Mouse (Mus musculus): Measurements from ENCODE around the gene Ufc1.
A peak's percentile ranks its signal among the peaks of the same experiment; 100 is the strongest.

Ufc1 gene

GRCm38 (mm10) chr1:171287136-171288081 is 7.4 kb downstream of the Ufc1 start, which contains the start of gene Usp21:
TSS of gene Usp21 (minus strand) at chr1:171287991.
- peak; percentile 94 for DNase-seq (ENCODE audit: low read depth, low spot score)

GRCm38 (mm10) chr1:171286517-171286916 is 8.3 kb downstream of the Ufc1 start:
- no peak for DNase-seq (ENCODE audit: low read depth, low spot score)

DNA sequence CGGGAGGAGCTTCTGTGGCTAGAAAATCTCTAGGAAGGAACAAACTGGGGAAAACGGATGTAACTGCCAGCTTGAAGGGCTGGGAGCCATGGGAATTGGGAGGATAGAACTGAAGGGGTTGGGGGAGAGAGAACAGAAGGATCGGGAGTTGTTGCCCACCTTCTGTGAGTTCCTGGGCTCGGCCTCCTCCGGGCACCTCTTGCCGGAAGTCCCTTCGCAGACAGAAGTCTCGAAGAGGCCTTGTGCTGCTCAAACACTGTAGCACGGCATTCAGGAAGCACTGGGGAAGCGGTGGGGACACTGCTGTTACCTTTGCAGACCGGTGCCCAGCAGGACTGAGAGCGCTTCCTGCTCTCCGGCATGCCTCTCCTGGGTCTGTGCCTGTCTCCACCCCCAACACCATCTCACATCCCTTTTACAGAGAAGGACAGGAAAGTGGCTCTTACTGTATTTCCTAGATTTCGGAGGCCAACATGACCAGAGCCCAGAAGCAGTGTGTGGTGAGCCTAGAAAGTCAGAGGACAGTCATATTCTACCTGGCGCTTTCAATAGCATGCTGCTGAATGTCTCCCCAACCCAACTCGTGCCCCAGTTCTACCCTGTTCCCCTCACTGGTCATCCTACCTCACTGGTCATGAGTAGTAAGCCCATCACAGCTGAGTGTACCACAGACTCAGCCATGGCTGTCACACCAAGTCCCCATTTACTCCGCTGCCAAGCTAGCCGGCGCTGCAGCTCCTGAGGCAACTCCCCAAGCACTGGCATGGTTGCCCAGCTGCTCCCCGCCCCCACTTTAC is 9.5 kb downstream of the Ufc1 start:
- no peak for DNase-seq (ENCODE audit: low read depth, low spot score)

- no peak for DNase-seq (ENCODE audit: low read depth, low spot score)
These were observed 10.3 kb downstream of the Ufc1 start for GRCm38 (mm10) chr1:171284491-171284890.

- no peak for DNase-seq (ENCODE audit: low read depth, low spot score)
These were observed 11.3 kb downstream of the Ufc1 start for GRCm38 (mm10) chr1:171283188-171284160.

GRCm38 (mm10) chr1:171282086-171282805 is 12.6 kb downstream of the Ufc1 start:
- DNase-seq (ENCODE audit: low read depth, low spot score): no peak

DNA sequence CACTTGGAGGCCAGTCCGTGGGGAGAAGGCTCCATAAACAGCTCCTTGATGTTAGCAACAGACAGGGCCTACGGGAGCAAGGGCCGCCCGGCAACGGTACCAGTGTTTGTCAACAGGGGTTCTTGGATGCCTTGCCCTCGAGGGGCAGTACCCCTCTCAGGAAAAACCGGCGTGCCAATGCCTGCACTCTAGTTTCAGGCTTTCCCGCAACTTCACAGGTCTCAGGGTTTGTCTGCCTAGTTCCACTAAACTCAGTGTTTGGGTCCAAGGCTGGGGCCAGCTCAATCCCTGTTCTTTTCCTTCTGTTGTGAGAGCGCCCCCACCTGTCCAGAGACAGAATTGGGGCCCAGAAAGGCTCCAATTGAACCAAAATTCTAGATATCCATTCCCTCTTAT is 13.3 kb downstream of the Ufc1 start:
- DNase-seq (ENCODE audit: low read depth, low spot score): peak; percentile 78

DNA sequence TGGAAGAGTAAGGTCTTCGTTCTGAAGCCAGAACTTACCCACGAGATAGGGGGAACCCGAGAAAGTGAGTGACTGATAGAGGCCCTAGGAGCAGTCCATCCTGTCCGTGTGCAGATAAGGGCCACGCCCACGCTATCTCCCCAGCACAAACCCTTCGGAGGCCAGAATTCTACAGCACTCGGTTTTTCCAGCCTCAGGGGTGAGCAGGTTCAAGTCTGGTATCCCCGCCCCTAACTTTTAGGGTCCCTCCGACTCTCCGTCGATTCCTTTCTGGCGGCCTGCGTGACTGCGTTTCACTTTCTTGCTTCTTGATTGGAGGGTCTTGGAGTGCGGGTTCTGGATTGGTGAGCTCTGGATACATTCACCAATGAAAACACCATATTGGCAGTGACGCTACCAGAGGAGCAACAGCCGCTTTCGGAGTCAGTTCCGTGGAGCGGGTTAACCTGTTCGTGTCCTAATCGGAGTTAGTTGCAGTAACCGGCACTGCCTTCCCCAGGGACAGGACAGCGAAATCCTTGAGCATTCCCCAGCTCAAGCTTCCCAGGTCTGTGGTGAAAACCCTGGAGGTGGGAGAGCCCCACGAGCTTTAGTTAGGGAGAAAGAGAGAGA is 13.8 kb downstream of the Ufc1 start, which contains the start of gene Ppox:
Ppox (minus strand) TSS at position 271 of the 612 bp plus-strand sequence.
- DNase-seq (ENCODE audit: low read depth, low spot score): peak; percentile 96

DNA sequence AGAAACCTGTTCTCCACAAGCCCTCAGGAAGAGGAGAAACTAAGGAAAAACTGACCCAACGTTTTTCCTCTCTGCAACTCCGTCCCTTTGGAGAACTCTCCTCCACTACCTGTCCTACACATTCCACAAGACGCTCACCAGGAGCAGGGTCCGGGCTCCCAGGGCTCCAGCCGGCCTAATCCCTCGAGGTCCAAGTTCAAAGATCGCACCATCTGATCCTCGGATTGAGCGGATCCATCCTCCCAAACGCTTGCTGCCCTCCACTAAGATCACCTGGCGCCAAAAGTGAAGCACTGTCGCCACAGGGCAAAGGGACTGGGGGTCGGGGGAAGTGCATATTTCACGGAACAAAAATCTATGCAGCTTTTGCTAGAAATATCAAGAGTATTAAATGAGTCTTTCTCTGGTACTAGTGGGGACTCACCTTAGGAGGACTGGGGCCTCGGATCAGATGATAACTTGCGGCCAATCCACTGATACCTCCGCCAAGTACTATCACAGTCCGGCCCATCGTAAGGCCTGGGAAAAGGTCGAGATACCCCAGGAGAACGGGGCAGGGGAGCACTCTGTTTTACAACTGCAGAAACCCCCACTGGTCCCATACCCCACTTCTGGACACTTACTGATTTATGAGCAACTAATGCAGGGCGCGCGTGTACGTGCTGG is 14.4 kb downstream of the Ufc1 start:
- no peak for DNase-seq (ENCODE audit: low read depth, low spot score)

DNA sequence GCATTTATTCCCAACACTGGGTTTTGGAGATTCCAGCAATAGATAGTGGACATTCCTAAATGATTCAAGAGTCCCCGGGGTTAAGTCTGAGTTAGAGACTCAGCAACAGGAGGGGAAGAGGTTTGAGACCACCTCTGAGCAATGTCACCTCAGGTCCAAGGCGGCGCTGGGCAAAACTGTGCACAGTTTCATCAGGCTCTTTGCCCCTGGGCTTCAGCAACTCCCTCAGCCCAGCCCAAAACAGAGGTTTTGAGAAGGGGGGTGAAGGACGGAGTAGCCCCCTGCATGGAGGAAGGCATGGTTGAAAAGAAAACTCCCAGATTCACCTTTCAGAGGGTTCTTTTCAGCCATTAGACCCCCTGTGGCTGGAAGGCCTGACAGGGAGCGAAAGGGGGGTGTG is 15.1 kb downstream of the Ufc1 start:
- DNase-seq (ENCODE audit: low read depth, low spot score): no peak

DNA sequence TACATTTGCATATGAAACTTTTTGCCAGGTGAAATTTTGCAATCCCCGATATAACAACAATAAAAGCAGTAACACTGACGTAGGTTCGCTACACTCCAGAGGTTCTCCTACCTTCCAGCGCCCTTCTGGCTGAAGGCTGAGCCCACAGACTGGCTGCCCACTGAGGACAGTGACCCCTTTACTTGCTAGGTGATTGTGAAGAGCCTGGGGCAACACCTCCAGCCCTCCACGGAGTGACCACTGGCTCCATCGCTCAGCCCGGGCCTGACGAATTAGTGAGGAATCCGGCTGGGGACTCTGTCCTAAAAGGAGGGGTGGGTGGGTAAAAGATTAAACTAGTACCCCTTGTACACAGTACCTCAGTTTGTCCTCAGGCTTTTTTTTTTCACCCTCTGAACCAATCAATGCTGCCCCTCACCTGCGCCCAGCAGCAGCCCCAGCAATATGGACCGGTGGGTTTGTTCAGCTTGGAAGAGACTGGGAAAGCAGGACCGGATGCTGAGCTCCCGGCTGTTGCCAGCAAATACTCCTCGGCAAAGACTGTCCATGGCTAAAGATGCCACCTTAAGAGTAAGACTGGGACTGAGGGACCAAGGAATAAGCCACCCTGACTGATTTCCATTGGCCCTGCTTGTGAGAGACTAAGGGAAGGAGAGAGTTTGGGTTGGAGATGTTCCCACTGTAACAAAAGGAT is 15.7 kb downstream of the Ufc1 start:
- DNase-seq (ENCODE audit: low read depth, low spot score): no peak

- DNase-seq (ENCODE audit: low read depth, low spot score): no peak
These were observed 16.4 kb downstream of the Ufc1 start for GRCm38 (mm10) chr1:171278436-171278835.

- DNase-seq (ENCODE audit: low read depth, low spot score): no peak
These were observed 17.1 kb downstream of the Ufc1 start for GRCm38 (mm10) chr1:171277736-171278135.

DNA sequence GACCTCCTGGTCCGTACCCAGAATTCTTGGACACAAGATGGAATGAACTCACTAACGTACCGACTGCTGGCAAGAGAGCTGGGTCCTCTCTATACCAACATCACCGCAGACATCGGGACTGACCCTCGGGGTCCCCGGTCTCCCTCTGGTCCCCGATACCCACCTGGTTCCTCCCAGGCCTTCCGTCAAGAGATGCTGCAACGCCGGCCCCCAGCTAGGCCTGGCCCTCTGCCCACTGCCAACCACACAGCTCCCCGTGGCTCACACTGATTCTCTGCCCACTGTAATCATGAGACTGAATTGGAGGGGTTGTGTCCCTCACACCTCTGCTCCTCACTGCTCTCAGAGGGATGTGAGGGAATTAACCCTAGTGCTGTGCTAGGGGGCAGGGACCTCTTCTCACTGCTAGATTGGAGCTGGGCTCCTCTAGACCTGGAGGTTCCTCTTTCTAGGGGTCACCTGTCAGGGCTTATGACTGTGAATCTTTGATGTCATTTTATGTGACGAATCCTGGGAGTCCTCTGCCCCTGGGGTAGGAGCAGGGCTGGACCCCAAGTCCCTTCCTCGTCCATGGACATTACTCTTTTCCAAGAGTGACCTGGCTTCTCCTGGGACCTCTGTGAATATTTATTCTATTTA is 18.6 kb downstream of the Ufc1 start:
- no peak for DNase-seq (ENCODE audit: low read depth, low spot score)

GRCm38 (mm10) chr1:171275144-171275734 is 19.6 kb downstream of the Ufc1 start:
- DNase-seq (ENCODE audit: low read depth, low spot score): no peak

DNA sequence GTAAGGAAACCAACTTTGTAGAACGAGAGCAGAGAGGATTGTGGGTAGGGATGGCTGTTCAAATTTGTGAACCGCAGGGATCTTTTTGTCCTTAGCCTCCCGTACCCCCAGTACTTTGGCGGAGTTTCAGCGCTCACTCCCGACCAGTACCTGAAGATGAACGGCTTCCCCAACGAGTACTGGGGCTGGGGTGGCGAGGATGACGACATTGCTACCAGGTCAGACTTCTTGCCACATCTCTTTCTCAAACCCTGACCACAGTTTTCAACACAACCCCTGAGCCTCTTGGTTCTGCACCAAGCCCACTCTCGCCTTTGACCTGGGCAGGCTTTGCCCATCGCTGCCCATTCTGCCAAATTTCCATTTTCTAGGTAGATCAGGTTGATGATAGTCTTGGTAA is 20.7 kb downstream of the Ufc1 start:
- DNase-seq (ENCODE audit: low read depth, low spot score): no peak

- no peak for DNase-seq (ENCODE audit: low read depth, low spot score)
These were observed 22.7 kb downstream of the Ufc1 start for GRCm38 (mm10) chr1:171272086-171272485.

DNA sequence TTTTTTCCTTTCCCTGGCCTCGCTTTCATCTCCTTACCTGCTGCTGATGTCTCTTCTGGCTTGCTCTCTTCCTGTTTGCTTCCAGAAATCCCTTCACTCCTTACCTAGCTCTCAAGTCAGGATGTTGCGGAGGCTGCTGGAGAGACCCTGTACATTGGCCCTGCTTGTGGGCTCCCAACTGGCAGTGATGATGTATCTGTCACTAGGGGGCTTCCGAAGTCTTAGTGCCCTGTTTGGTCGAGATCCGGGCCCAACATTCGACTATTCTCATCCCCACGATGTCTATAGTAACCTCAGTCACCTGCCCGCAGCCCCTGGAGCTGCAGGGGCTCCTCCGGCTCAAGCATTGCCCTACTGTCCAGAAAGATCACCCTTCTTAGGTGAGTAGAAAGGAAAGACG is 23.2 kb downstream of the Ufc1 start:
- DNase-seq (ENCODE audit: low read depth, low spot score): no peak
